Mouse (Mus musculus): Measurements from ENCODE around the gene Wdr66. TPM values are rescaled to one million over a fixed set of nuclear protein-coding genes. Genes with fewer than 3 reads are reported as not detected.
A peak's percentile ranks its signal among the peaks of the same experiment; 100 is the strongest.

The Wdr66 gene
- polyA plus RNA-seq, 1 experiment, result 1.3 TPM

DNA sequence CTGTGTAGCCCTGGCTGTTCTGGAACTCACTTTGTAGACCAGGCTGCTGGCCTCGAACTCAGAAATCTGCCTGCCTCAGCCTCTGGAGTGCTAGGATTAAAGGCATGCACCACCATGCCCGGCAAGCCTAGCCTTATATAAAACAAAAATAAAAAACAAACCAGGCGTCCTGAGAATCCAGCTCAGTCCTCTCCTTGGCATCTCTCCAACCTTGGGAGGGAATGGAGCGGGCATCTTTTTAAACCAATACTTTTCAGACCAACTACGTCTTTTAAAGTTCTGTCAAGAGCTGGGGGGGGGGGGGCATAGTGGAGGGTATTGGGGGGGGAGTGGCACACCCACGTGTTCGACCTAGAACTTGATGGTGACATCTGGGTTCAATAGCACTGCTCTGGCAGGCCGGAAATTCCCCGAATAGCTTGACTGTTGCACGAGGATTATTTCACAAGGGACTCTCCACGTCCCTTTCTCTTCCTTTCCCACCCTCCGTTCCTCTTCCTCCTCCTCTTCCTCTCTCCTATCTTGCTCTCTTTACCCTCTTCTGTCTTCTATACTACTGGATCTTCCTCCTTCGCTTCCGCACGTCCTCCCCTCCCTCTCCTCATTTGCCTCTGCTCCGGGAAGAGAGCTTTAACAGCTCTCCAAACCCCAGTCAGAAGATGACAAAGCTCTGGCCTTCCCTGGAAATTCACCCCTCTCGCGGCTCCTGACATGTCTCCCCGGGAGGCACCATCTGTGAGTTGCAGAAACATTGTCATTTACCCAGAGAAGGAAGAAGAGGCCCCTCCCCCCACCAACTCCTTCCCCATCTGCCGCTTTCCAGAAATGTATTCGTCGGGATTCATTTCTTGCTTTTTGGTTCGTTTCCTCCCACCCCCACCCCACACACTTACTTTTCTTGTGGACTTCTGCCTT, 5.2 kb downstream of the Wdr66 start:
- no peaks in the 10 kb centered on the region for H3K27me3 ChIP-seq (ENCODE audit: control insufficient read depth, insufficient read depth, low read length)
- no peak overlapping the region for H3K27ac ChIP-seq (ENCODE audit: insufficient read depth, low read length)
- 9% methylated on average over 23 of the region's 23 CpGs for WGBS
- H3K4me1 ChIP-seq (ENCODE audit: control insufficient read depth, insufficient read depth, low read length), result 0 out of 2 replicates have a peak, but pooled peaks cover 3% of the 10 kb centered on the region
- peak; percentile 53 to 72 for DNase-seq
- TF ChIP-seq CTCF (IDR thresholded peaks at IDR 0.05; ENCODE audit: borderline replicate concordance, insufficient read depth, low read depth, low read length) (no peak), POLR2A (IDR thresholded peaks at IDR 0.05; ENCODE audit: borderline replicate concordance, insufficient read depth, low read length) (no peak)
- peak overlapping the region; percentile 14 for H3K4me3 ChIP-seq (replicated peaks; ENCODE audit: insufficient read depth, low read depth, low read length)

DNA sequence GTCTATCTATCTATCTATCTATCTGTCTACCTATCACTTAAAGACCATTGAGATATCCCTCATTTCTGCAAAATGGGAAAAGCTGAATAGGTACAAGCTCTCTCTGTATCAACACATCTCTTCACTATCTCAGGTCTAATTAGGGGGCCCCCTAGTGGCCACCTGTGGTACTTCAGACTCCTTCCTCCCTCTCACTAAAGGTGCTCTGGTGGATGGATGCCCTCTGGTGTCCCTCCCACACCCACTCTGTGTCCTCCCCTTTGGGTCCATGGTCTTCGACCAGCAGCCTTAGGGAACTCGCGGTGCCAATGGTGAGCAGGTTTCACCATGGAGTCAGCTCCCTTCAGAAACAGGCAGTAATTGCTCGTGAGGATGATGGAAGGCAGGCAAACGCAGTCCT, 7.1 kb downstream of the Wdr66 start:
- H3K4me3 ChIP-seq (replicated peaks; ENCODE audit: insufficient read depth, low read depth, low read length), result no peak overlapping the region
- H3K27me3 ChIP-seq (ENCODE audit: control insufficient read depth, insufficient read depth, low read length), result no peaks in the 10 kb centered on the region
- TF ChIP-seq POLR2A (IDR thresholded peaks at IDR 0.05; ENCODE audit: borderline replicate concordance, insufficient read depth, low read length) (no peak), CTCF (IDR thresholded peaks at IDR 0.05; ENCODE audit: borderline replicate concordance, insufficient read depth, low read depth, low read length) (peak; percentile 66; the same call in 1 of the 2 replicates)
- WGBS, result 63% methylated on average over 5 of the region's 5 CpGs
- DNase-seq, result peak; percentile 64 to 81
- 0 out of 2 replicates have a peak, but pooled peaks cover 3% of the 10 kb centered on the region for H3K4me1 ChIP-seq (ENCODE audit: control insufficient read depth, insufficient read depth, low read length)
- H3K27ac ChIP-seq (ENCODE audit: insufficient read depth, low read length), result no peak overlapping the region

DNA sequence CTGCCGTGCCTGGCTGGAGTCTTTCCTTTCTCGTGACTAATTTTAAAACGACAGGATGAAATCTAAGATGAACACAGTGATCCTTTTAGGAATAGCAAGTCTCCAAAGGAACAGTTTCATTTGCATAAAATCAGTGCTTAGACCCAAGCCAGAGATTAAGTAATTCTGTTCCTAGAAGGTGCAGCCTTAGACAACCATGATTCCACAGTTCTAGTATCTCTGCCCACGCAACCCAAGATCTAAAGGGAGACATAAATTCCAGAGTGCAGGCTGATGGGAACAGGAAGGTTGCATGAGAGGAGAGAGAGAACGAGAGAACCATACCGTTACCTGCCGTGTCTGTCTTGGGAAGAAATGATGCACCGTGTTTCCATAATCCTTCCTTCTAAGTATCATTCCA, 8.8 kb downstream of the Wdr66 start:
- 76% methylated on average over 8 of the region's 8 CpGs for WGBS
- no peak for TF ChIP-seq CTCF (IDR thresholded peaks at IDR 0.05; ENCODE audit: borderline replicate concordance, insufficient read depth, low read depth, low read length)
- TF ChIP-seq POLR2A (IDR thresholded peaks at IDR 0.05; ENCODE audit: borderline replicate concordance, insufficient read depth, low read length), result no peak
- H3K27me3 ChIP-seq (ENCODE audit: control insufficient read depth, insufficient read depth, low read length), result no peaks in the 10 kb centered on the region

DNA sequence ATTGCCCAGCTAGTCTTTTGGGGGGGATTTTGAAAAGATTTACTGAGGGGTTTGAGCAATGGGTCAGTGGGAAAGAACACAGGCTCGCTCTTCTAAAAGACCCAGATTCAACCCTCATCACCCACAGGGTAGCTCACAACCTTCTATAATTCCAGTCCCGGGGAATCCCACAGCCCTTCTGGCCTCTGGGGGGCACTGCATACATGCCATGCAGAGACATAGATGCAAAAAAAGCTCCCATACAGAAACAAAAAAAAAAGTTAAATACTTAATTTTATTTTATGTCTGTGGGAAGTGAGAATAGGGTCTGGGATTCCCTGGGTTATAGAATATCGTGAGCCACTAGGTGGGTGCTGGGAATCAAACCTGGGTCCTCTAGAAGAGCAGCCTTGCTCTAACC, 15.0 kb downstream of the Wdr66 start:
- Histone ChIP-seq H3K27me3 (ENCODE audit: control insufficient read depth, insufficient read depth, low read length) (no peaks in the 10 kb centered on the region), H3K27ac (ENCODE audit: insufficient read depth, low read length) (no peak overlapping the region), H3K4me1 (ENCODE audit: control insufficient read depth, insufficient read depth, low read length) (no peaks in the 10 kb centered on the region), H3K4me3 (replicated peaks; ENCODE audit: insufficient read depth, low read depth, low read length) (no peak overlapping the region)
- no peak for DNase-seq
- 87% methylated on average over 3 of the region's 3 CpGs for WGBS
- no peak for TF ChIP-seq POLR2A (IDR thresholded peaks at IDR 0.05; ENCODE audit: borderline replicate concordance, insufficient read depth, low read length)
- TF ChIP-seq CTCF (IDR thresholded peaks at IDR 0.05; ENCODE audit: borderline replicate concordance, insufficient read depth, low read depth, low read length), result no peak

More for the DNA sequence above, 8.8 kb downstream of the Wdr66 start:
- no peak for DNase-seq
- no peak overlapping the region for H3K4me3 ChIP-seq (replicated peaks; ENCODE audit: insufficient read depth, low read depth, low read length)
- no peak overlapping the region for H3K27ac ChIP-seq (ENCODE audit: insufficient read depth, low read length)
- H3K4me1 ChIP-seq (ENCODE audit: control insufficient read depth, insufficient read depth, low read length), result 0 out of 2 replicates have a peak, but pooled peaks cover 3% of the 10 kb centered on the region

DNA sequence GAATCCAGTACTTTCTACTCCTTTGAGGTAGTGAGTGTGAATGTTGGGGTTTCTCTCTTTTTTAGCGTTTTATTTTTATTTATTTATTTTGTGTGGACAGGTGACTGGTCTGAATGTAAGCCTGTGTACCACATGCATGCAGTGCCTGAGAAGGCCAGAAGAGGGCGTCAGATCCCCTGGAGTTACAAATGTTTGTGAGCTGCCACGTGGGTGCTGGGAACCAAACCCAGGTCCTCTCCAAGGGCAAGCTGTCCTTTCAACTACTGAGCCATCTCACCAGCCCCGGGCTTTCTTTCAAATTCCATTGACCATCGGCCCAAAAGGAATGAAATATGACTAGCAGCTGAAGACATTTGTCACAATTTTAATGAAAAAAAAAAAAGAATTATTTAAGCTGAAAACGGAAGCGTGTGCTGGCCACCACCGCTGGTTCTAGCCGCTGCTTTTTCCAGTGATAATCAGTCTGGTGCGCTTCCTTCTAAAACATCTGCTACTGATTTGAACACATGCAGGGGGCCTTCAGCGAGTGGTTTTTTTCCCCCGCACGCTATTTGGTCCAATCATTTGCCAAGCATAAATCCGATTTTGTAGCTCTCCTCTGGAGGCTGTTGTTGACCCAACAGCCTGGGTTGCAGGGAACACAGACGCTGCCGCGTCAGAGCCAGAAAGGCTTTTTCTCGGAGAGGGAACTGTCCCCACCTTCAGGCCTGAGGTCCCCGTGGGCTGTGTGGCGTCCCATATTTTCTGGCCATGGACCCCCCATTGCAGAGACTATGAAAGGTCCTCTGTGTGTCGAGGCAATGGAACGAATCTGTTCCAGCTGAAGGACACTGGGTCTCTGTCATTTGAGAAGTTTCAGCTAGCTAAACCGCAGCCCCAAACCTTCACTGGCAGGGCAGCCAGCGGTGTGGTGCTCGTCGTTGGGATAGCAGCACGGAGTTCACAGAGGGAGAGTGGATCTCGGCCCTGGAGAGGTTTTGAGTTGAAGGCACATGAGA, 16.9 kb downstream of the Wdr66 start:
- 68% methylated on average over 28 of the region's 28 CpGs for WGBS
- no peak for DNase-seq
- Histone ChIP-seq H3K4me1 (ENCODE audit: control insufficient read depth, insufficient read depth, low read length) (no peaks in the 10 kb centered on the region), H3K4me3 (replicated peaks; ENCODE audit: insufficient read depth, low read depth, low read length) (no peak overlapping the region), H3K27me3 (ENCODE audit: control insufficient read depth, insufficient read depth, low read length) (no peaks in the 10 kb centered on the region), H3K27ac (ENCODE audit: insufficient read depth, low read length) (no peak overlapping the region)
- no peak for TF ChIP-seq POLR2A (IDR thresholded peaks at IDR 0.05; ENCODE audit: borderline replicate concordance, insufficient read depth, low read length)
- no peak for TF ChIP-seq CTCF (IDR thresholded peaks at IDR 0.05; ENCODE audit: borderline replicate concordance, insufficient read depth, low read depth, low read length)

DNA sequence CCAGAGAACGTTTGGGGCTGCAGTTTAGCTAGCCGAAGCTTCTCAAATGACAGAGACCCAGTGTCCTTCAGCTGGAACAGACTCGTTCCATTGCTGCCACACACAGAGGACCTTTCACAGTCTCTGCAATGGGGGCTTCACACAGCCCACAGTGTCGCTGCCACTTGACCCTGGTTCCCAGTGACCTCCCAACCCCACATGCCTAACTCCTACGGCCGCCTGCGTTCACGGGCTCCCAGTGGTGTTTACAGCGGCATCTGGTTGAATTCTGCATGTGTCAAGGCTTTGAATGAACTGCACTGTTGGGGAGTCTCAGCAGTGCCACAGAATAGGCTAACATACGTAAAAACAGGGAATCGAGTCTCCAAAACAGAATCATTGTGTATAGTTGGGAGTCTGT, 19.0 kb downstream of the Wdr66 start:
- 63% methylated on average over 11 of the region's 11 CpGs for WGBS
- Histone ChIP-seq H3K27me3 (ENCODE audit: control insufficient read depth, insufficient read depth, low read length) (no peaks in the 10 kb centered on the region), H3K27ac (ENCODE audit: insufficient read depth, low read length) (no peak overlapping the region), H3K4me1 (ENCODE audit: control insufficient read depth, insufficient read depth, low read length) (no peaks in the 10 kb centered on the region), H3K4me3 (replicated peaks; ENCODE audit: insufficient read depth, low read depth, low read length) (no peak overlapping the region)
- no peak for TF ChIP-seq POLR2A (IDR thresholded peaks at IDR 0.05; ENCODE audit: borderline replicate concordance, insufficient read depth, low read length)
- TF ChIP-seq CTCF (IDR thresholded peaks at IDR 0.05; ENCODE audit: borderline replicate concordance, insufficient read depth, low read depth, low read length), result no peak
- no peak for DNase-seq

DNA sequence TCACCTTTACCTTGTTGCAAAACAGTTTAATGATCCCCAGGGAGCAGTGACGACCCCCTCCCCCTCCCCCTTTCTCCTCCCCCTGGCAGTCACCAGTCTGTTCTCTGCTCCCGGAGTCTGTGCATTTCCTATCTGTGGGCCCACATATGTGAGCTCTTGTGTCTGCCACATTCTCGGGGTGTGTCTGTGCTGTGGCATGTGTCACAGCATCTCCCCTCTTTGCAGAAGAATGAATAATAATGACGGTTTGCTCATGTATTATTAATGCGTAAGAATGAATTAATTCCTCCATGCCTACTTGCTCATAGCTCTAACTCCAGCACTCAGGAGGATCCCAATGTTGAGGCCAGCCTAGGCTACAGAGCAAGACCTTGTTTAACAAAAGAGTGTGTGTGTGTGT, 21.0 kb downstream of the Wdr66 start:
- no peak for DNase-seq
- Histone ChIP-seq H3K27ac (ENCODE audit: insufficient read depth, low read length) (no peak overlapping the region), H3K4me3 (replicated peaks; ENCODE audit: insufficient read depth, low read depth, low read length) (no peak overlapping the region), H3K4me1 (ENCODE audit: control insufficient read depth, insufficient read depth, low read length) (no peaks in the 10 kb centered on the region; the same call in 1 of the 2 replicates), H3K27me3 (ENCODE audit: control insufficient read depth, insufficient read depth, low read length) (no peaks in the 10 kb centered on the region)
- WGBS, result 57% methylated on average over 5 of the region's 5 CpGs
- TF ChIP-seq POLR2A (IDR thresholded peaks at IDR 0.05; ENCODE audit: borderline replicate concordance, insufficient read depth, low read length) (no peak), CTCF (IDR thresholded peaks at IDR 0.05; ENCODE audit: borderline replicate concordance, insufficient read depth, low read depth, low read length) (no peak)
